Mouse (Mus musculus) neural tube, embryonic 14.5 days (tissue): ENCODE data around the gene Neu1. TPM values are rescaled to one million over a fixed set of nuclear protein-coding genes. Genes with fewer than 3 reads are reported as not detected.

Source experiments
- ATAC-seq: fragments of 200-750 bp; cut with Nextera tagmentation; 2 replicates; pipeline ENCODE4 v1.8.0; 2017; ENCODE audit warnings: low read depth, mild to moderate bottlenecking, moderate TSS enrichment, moderate library complexity
- H3K27ac ChIP-seq: fragments of 300-500 bp; sonication (generic); 2 replicates; pipeline ENCODE4 v1.5.1; 2014; ENCODE audit warnings: low read depth, mild to moderate bottlenecking, control low read depth, low read length, moderate library complexity, mixed read lengths
- H3K27me3 ChIP-seq: fragments of 300-500 bp; sonication (generic); 2 replicates; pipeline ENCODE4 v1.6.1; 2014; ENCODE audit warnings: low read length; ENCODE audit not compliant: control insufficient read depth, insufficient read depth
- H3K36me3 ChIP-seq: fragments of 300-500 bp; sonication (generic); 2 replicates; pipeline ENCODE4 v1.6.1; 2014; ENCODE audit warnings: low read length, mixed read lengths; ENCODE audit not compliant: control insufficient read depth, insufficient read depth
- H3K4me1 ChIP-seq: fragments of 300-500 bp; sonication (generic); 2 replicates; pipeline ENCODE4 v1.6.1; 2014; ENCODE audit warnings: low read length; ENCODE audit not compliant: control insufficient read depth, insufficient read depth
- H3K4me2 ChIP-seq: fragments of 300-500 bp; sonication (generic); 2 replicates; pipeline ENCODE4 v1.6.1; 2014; ENCODE audit warnings: mild to moderate bottlenecking, low read depth, low read length, control low read depth
- H3K4me3 ChIP-seq: fragments of 300-500 bp; sonication (generic); 2 replicates; pipeline ENCODE4 v1.5.1; 2014; ENCODE audit warnings: low read depth, low read length, control low read depth, mixed read lengths
- H3K9ac ChIP-seq: fragments of 300-500 bp; sonication (generic); replicated peaks from 2 replicates; pipeline ENCODE4 v1.6.1; 2014; ENCODE audit warnings: low read depth, mild to moderate bottlenecking, control low read depth, low read length, mixed read lengths
- H3K9me3 ChIP-seq: fragments of 300-500 bp; sonication (generic); 2 replicates; pipeline ENCODE4 v1.6.1; 2016; ENCODE audit warnings: low read length; ENCODE audit not compliant: control insufficient read depth
- WGBS: fragments of 180-500 bp; shearing (Covaris S2); extraction: QIAGEN DNeasy Blood & Tissue Kit; methylation state at CpG from one replicate; pipeline ENCODE4 v1.1.7; 2014; 5-methylcytosine and 5-hydroxymethylcytosine counted together
- polyA plus RNA-seq: library from polyadenylated mRNA; unstranded; fragments of >200 nt; fragmentation: Nextera tagmentation; extraction: Ambion mirVana; gene quantifications from 2 replicates; pipeline ENCODE4 v1.2.1, GENCODE M21; 2014

Gene Neu1
- 27.4 and 30.1 TPM in 2 replicates for polyA plus RNA-seq

GRCm38 (mm10) chr17:34931061-34931734 is at the start of gene Neu1:
Gene Neu1 (plus strand): TSS chr17:34931253.
- Histone ChIP-seq H3K9ac (peak within 1 kb of the TSS; percentile 89), H3K4me1 (0 out of 2 replicates have a peak, but pooled peaks cover 5% of the 10 kb centered on the region), H3K4me3 (peak within 1 kb of the TSS; percentile 75), H3K27me3 (no peaks in the 10 kb centered on the region), H3K4me2 (peak within 1 kb of the TSS; percentile 98), H3K27ac (peak within 1 kb of the TSS; percentile 73; the same call in 1 of the 2 replicates), H3K9me3 (no peaks in the 10 kb centered on the region), H3K36me3 (peaks cover 8% of the 10 kb centered on the region; the same call in 1 of the 2 replicates)
- peak; percentile 97 for ATAC-seq
- under 1% methylated on average over 37 of the region's 38 CpGs for WGBS

DNA sequence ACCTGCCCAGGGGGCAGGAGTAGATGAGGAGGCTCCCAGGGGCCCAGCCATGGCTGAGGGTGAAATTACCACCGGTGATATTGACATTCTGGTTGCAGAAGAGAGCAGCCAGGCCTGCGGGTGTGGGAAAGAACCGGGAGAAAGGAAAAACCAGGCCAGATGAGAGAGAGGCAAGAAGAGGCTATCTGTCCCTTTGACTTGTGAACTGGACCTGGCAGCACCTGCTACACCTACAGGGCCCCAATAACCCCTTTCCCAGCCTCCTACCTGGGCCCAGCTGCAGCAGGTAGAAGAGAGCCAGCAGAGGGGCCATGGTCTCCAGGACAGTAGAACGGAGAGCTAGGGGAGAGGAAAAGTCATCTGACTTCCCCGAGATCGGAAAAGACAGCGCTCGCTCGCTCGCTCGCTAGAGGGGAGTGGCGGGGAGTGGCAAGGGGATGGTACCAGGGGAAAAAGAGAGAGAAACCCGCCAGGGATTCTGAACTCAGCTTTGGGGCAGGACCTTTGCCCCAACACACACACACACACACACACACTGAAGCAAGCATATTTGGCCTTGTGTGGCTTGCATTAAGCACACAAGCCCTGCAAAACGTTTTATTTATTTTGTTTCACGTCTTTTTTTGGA is 49.3 kb upstream of the Neu1 start, which contains the start of gene Gm20547:
Gm20547 (minus strand) TSS at position 360 of the 628 bp plus-strand sequence.
- no peak for ATAC-seq
- no peak within 1 kb of the TSS for H3K4me3 ChIP-seq
- 15% methylated on average over 15 of the region's 15 CpGs for WGBS
- H3K27me3 ChIP-seq: 0 out of 2 replicates have a peak, but pooled peaks cover 4% of the 10 kb centered on the region
- H3K4me1 ChIP-seq: no peaks in the 10 kb centered on the region
- no peaks in the 10 kb centered on the region for H3K9me3 ChIP-seq
- H3K9ac ChIP-seq: no peak within 1 kb of the TSS
- no peak within 1 kb of the TSS for H3K27ac ChIP-seq
- no peak within 1 kb of the TSS for H3K4me2 ChIP-seq
- H3K36me3 ChIP-seq: no peaks in the 10 kb centered on the region

DNA sequence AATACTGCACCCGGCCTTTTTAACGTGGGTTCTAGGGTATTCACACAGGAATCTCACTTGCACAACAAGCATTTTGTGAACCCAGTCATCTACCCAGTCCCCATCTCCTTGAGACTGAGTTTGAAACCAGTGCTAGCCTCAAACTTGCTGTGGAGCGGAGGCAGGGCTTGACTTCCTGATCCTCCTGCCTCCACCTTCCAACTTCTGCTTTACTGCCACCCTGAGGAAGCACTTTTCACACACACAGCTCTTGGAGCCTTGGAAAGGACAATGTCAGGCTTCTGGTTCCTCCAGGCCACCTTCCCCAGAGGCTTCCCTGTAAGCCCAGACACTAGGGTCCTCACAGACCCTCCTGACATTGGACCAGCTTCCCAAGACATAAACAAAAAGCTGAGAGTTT is 47.7 kb upstream of the Neu1 start:
- 58% methylated on average over 3 of the region's 3 CpGs for WGBS
- no peak overlapping the region for H3K4me2 ChIP-seq
- H3K27ac ChIP-seq: no peak overlapping the region
- no peak for ATAC-seq
- no peaks in the 10 kb centered on the region for H3K36me3 ChIP-seq
- no peaks in the 10 kb centered on the region for H3K4me1 ChIP-seq
- no peak overlapping the region for H3K9ac ChIP-seq
- no peak overlapping the region for H3K4me3 ChIP-seq
- H3K27me3 ChIP-seq: 0 out of 2 replicates have a peak, but pooled peaks cover 4% of the 10 kb centered on the region
- no peaks in the 10 kb centered on the region for H3K9me3 ChIP-seq

DNA sequence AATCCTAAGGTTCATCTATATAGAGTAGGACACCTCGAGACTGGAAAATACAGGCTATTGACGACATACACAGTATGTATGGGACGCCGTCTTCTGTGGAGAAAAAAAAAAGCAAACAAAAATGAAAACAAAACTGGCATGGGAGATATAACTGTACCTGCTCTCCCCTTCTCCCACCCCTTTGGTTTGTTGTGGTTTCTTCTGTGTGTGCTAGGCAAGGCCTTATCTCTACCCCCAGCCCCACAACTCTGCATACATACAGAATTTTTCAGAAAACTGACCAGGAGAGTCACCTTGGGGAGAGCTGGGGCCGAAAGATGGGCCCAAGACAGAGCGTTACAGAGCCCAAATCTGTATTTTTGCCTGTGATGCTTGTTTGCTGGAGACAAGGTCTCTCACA is 46.3 kb upstream of the Neu1 start:
- Histone ChIP-seq H3K4me3 (no peak overlapping the region), H3K36me3 (no peaks in the 10 kb centered on the region), H3K9me3 (no peaks in the 10 kb centered on the region), H3K4me1 (no peaks in the 10 kb centered on the region), H3K9ac (no peak overlapping the region), H3K4me2 (no peak overlapping the region), H3K27me3 (0 out of 2 replicates have a peak, but pooled peaks cover 4% of the 10 kb centered on the region), H3K27ac (no peak overlapping the region)
- ATAC-seq: no peak
- WGBS: 91% methylated on average over 6 of the region's 6 CpGs

DNA sequence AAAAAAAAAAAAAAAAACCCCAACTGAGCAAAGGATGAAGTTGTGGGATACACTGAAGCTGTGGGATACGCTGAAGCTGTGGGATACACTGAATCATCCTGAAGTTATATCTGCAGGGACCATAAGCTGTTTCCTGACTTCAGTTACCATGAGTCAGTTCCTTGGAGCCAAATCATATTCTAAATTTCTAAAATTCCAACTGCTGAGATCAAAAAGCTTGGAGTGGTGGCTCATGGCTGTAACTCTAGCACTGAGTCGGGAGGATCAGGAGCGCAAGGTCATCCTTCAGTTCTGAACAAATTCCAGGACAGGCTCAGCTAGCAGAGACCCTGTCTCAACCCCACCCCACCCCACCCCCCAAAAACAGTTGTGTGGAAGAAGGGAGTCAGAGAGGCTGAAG is 45.4 kb upstream of the Neu1 start:
- ATAC-seq: no peak
- no peak overlapping the region for H3K4me2 ChIP-seq
- no peaks in the 10 kb centered on the region for H3K36me3 ChIP-seq
- H3K27ac ChIP-seq: no peak overlapping the region
- H3K9me3 ChIP-seq: no peaks in the 10 kb centered on the region
- H3K4me3 ChIP-seq: no peak overlapping the region
- 0 out of 2 replicates have a peak, but pooled peaks cover 4% of the 10 kb centered on the region for H3K27me3 ChIP-seq
- no peak overlapping the region for H3K9ac ChIP-seq
- H3K4me1 ChIP-seq: no peaks in the 10 kb centered on the region
- 93% methylated on average over 3 of the region's 3 CpGs for WGBS

- Histone ChIP-seq H3K4me1 (no peaks in the 10 kb centered on the region), H3K9me3 (no peaks in the 10 kb centered on the region), H3K4me2 (no peak overlapping the region), H3K27me3 (no peaks in the 10 kb centered on the region), H3K36me3 (no peaks in the 10 kb centered on the region), H3K9ac (no peak overlapping the region), H3K4me3 (no peak overlapping the region), H3K27ac (no peak overlapping the region)
- WGBS: 83% methylated on average over 5 of the region's 5 CpGs
- no peak for ATAC-seq
Observed at GRCm38 (mm10) chr17:34887942-34888341, 43.1 kb upstream of the Neu1 start.

GRCm38 (mm10) chr17:34890074-34890743 is 40.8 kb upstream of the Neu1 start:
- no peaks in the 10 kb centered on the region for H3K36me3 ChIP-seq
- no peak overlapping the region for H3K9ac ChIP-seq
- H3K4me1 ChIP-seq: peaks cover 6% of the 10 kb centered on the region
- no peak for ATAC-seq
- WGBS: 87% methylated on average over 12 of the region's 12 CpGs
- no peak overlapping the region for H3K27ac ChIP-seq
- H3K4me3 ChIP-seq: no peak overlapping the region
- no peaks in the 10 kb centered on the region for H3K27me3 ChIP-seq
- no peak overlapping the region for H3K4me2 ChIP-seq
- no peaks in the 10 kb centered on the region for H3K9me3 ChIP-seq

GRCm38 (mm10) chr17:34891377-34891776 is 39.7 kb upstream of the Neu1 start:
- H3K9ac ChIP-seq: no peak overlapping the region
- H3K9me3 ChIP-seq: no peaks in the 10 kb centered on the region
- H3K4me1 ChIP-seq: peaks cover 18% of the 10 kb centered on the region
- no peaks in the 10 kb centered on the region for H3K27me3 ChIP-seq
- no peak overlapping the region for H3K4me3 ChIP-seq
- ATAC-seq: no peak
- H3K4me2 ChIP-seq: no peak overlapping the region
- 98% methylated on average over 2 of the region's 2 CpGs for WGBS
- no peaks in the 10 kb centered on the region for H3K36me3 ChIP-seq
- H3K27ac ChIP-seq: no peak overlapping the region
